Mouse (Mus musculus) 3134 (cell line): Measurements from ENCODE around the gene Hipk2.

ENCODE experiments used
- DNase-seq: peaks from one replicate; pipeline ENCODE4 v3.0.0-alpha.2; 2011; ENCODE audit warnings: low spot score; ENCODE audit not compliant: insufficient read length; ENCODE audit errors: extremely low read depth

Hipk2 gene

GRCm38 (mm10) chr6:38759186-38759585 lies 116.8 kb downstream of the Hipk2 start:
- DNase-seq = no peak

GRCm38 (mm10) chr6:38757597-38757996 lies 118.4 kb downstream of the Hipk2 start:
- no peak for DNase-seq

- no peak for DNase-seq
These were observed 119.0 kb downstream of the Hipk2 start for GRCm38 (mm10) chr6:38756968-38757367.

GRCm38 (mm10) chr6:38755961-38756360 lies 120.0 kb downstream of the Hipk2 start:
- no peak for DNase-seq

- no peak for DNase-seq
These were observed 120.8 kb downstream of the Hipk2 start for GRCm38 (mm10) chr6:38755188-38755587.

- DNase-seq = peak; percentile 63
These were observed 122.2 kb downstream of the Hipk2 start for GRCm38 (mm10) chr6:38753729-38754128.

- DNase-seq = no peak
These were observed 122.9 kb downstream of the Hipk2 start for GRCm38 (mm10) chr6:38753025-38753424.

- DNase-seq = no peak
These were observed 123.5 kb downstream of the Hipk2 start for GRCm38 (mm10) chr6:38752495-38752894.

GRCm38 (mm10) chr6:38748037-38748436 lies 127.9 kb downstream of the Hipk2 start:
- peak; percentile 30 for DNase-seq

GRCm38 (mm10) chr6:38743351-38743750 lies 132.6 kb downstream of the Hipk2 start:
- no peak for DNase-seq

- no peak for DNase-seq
These were observed 133.5 kb downstream of the Hipk2 start for GRCm38 (mm10) chr6:38742441-38742840.

GRCm38 (mm10) chr6:38741024-38741423 lies 134.9 kb downstream of the Hipk2 start:
- no peak for DNase-seq

GRCm38 (mm10) chr6:38739266-38739665 lies 136.7 kb downstream of the Hipk2 start:
- DNase-seq = no peak

- DNase-seq = no peak
These were observed 138.2 kb downstream of the Hipk2 start for GRCm38 (mm10) chr6:38737763-38738162.

- DNase-seq = peak; percentile 40
These were observed 139.7 kb downstream of the Hipk2 start for GRCm38 (mm10) chr6:38736240-38736639.

GRCm38 (mm10) chr6:38732681-38733080 lies 143.3 kb downstream of the Hipk2 start:
- no peak for DNase-seq

GRCm38 (mm10) chr6:38730169-38731146 lies 145.5 kb downstream of the Hipk2 start:
- no peak for DNase-seq

- no peak for DNase-seq
These were observed 150.4 kb downstream of the Hipk2 start for GRCm38 (mm10) chr6:38725515-38725914.

GRCm38 (mm10) chr6:38721361-38721760 lies 154.6 kb downstream of the Hipk2 start:
- no peak for DNase-seq

GRCm38 (mm10) chr6:38719229-38719628 lies 156.7 kb downstream of the Hipk2 start:
- no peak for DNase-seq

GRCm38 (mm10) chr6:38718625-38719024 lies 157.3 kb downstream of the Hipk2 start:
- DNase-seq = no peak

- DNase-seq = no peak
These were observed 160.1 kb downstream of the Hipk2 start for GRCm38 (mm10) chr6:38715881-38716280.
